Comparison of ENCODE assay signal across 9 mouse cellular contexts in the genomic region with DNA sequence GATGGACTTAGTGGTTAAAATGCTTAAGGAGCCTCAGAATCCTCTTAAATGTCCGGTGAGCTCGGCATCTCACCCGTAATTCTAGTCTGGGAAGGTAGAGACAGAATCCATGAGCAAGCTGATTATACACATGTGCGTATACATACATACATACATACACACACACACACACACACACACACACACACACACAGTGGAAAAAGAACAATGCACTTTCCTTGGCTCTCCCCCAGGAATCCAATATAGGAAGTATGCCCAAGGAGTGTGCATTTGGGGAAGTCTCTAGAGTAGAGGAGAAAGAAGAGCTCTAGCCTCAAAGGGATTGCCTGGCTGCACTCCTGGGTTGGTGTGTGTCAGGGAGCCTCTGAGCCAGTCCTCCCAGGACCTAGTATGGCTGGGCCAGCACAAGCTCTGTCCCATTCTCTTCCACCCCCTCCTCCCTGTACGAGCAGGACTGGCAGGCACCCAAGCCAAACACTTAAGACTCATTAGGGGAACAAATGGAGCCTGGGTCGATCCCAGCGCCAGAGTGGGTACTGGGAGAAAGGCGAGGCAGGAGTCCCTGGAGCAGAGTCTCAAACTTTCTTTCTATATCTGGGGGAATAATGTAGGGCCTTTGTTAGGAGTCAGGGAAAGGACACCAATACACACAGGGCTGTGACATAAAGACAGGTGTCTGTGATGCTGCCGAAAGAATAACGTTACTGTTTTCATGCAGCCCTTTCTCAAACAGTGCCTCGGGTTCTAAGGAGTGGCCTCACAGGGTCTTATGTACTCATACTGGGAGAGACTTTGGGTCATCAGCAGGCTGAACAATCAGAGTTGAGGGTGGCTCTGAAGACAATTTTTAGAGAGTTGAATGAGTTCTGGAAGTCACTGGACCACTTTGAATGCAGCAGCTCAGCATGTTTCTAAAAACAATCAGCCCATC. TPM values are rescaled to one million over a fixed set of nuclear protein-coding genes. Genes with fewer than 3 reads are reported as not detected.
DNase-seq lines count a peak whose midpoint lies in the region; ATAC-seq and TF ChIP-seq lines count a peak whose summit lies in the region.
"Had no signal": no experiment of that assay in that cellular context is flagged by ENCODE, and none has a peak within 500 bp of the region (broad histone marks: within the 10 kb centered on the region; RNA-seq: fewer than 3 reads in every experiment).

No protein-coding gene starts in this region.

- H3K27ac ChIP-seq in hindbrain, embryonic 15.5 days (replicated peaks), result no peak overlapping the region
- H3K27ac ChIP-seq in hindbrain, embryonic 12.5 days, result no peak overlapping the region
- H3K27ac ChIP-seq in embryonic facial prominence, embryonic 14.5 days (replicated peaks; ENCODE audit: low read depth, low read length), result no peak overlapping the region
- no peak overlapping the region for H3K27ac ChIP-seq in hindbrain, postnatal 0 days
- H3K27ac ChIP-seq in midbrain, embryonic 15.5 days, result no peak overlapping the region
- no peak overlapping the region for H3K27ac ChIP-seq in layer of hippocampus, adult 2 months

- no peak overlapping the region for H3K4me2 ChIP-seq in hindbrain, embryonic 15.5 days
- H3K4me2 ChIP-seq in hindbrain, embryonic 12.5 days (replicated peaks), result no peak overlapping the region
- H3K4me2 ChIP-seq in embryonic facial prominence, embryonic 14.5 days (ENCODE audit: low read depth, low read length), result no peak overlapping the region
- H3K4me2 ChIP-seq in hindbrain, postnatal 0 days (ENCODE audit: low read depth, low read length), result no peak overlapping the region
- H3K4me2 ChIP-seq in midbrain, embryonic 15.5 days, result no peak overlapping the region

- DNase-seq in embryonic facial prominence, embryonic 14.5 days (ENCODE audit: low spot score), result peak; percentile 57
- DNase-seq in hindbrain, postnatal 0 days (ENCODE audit: low spot score), result peak; percentile 54
- no peak for DNase-seq in frontal cortex, adult 2 months (ENCODE audit: extremely low spot score in 1 of 2, low spot score in 1 of 2)
- no peak for DNase-seq in layer of hippocampus, adult 2 months (ENCODE audit: low spot score in 2 of 2)

- H3K9me3 ChIP-seq in hindbrain, embryonic 15.5 days, result no peaks in the 10 kb centered on the region
- H3K9me3 ChIP-seq in hindbrain, embryonic 12.5 days (replicated peaks), result no peaks in the 10 kb centered on the region
- H3K9me3 ChIP-seq in embryonic facial prominence, embryonic 14.5 days (ENCODE audit: control insufficient read depth, low read length), result no peaks in the 10 kb centered on the region
- no peaks in the 10 kb centered on the region for H3K9me3 ChIP-seq in hindbrain, postnatal 0 days (ENCODE audit: low read length)
- no peaks in the 10 kb centered on the region for H3K9me3 ChIP-seq in midbrain, embryonic 15.5 days

- peak; percentile 86; the same call in 1 of the 2 replicates for ATAC-seq in hindbrain, embryonic 15.5 days (ENCODE audit: low FRiP score, low read depth)
- no peak; the same call in 1 of the 2 replicates for ATAC-seq in hindbrain, embryonic 12.5 days (ENCODE audit: low FRiP score)
- ATAC-seq in embryonic facial prominence, embryonic 14.5 days (ENCODE audit: low read depth), result peak; percentile 80
- peak; percentile 72; the same call in 1 of the 2 replicates for ATAC-seq in hindbrain, postnatal 0 days
- peak; percentile 71 for ATAC-seq in midbrain, embryonic 15.5 days (replicated peaks)
- no peak for ATAC-seq in megakaryocyte-erythroid progenitor cell, adult 5-6 weeks (replicated peaks; ENCODE audit: low FRiP score, low TSS enrichment, poor library complexity, severe bottlenecking)

- H3K27me3 ChIP-seq in hindbrain, embryonic 15.5 days, result no peaks in the 10 kb centered on the region
- no peaks in the 10 kb centered on the region for H3K27me3 ChIP-seq in hindbrain, embryonic 12.5 days
- no peaks in the 10 kb centered on the region for H3K27me3 ChIP-seq in embryonic facial prominence, embryonic 14.5 days (replicated peaks; ENCODE audit: control insufficient read depth, insufficient read depth, low read length)
- H3K27me3 ChIP-seq in hindbrain, postnatal 0 days (ENCODE audit: insufficient read depth, low read length), result no peaks in the 10 kb centered on the region
- H3K27me3 ChIP-seq in midbrain, embryonic 15.5 days (replicated peaks), result no peaks in the 10 kb centered on the region

- no peak for TF ChIP-seq CTCF in hindbrain, postnatal 0 days (IDR thresholded peaks at IDR 0.05; ENCODE audit: low read depth)
- TF ChIP-seq CTCF in layer of hippocampus, adult 2 months (conservative IDR thresholded peaks at IDR 0.05), result no peak

- H3K36me3 ChIP-seq in hindbrain, embryonic 15.5 days, result 0 out of 2 replicates have a peak, but pooled peaks cover 4% of the 10 kb centered on the region
- H3K36me3 ChIP-seq in hindbrain, embryonic 12.5 days, result no peaks in the 10 kb centered on the region
- no peaks in the 10 kb centered on the region for H3K36me3 ChIP-seq in embryonic facial prominence, embryonic 14.5 days (ENCODE audit: control insufficient read depth, insufficient read depth, low read length)
- no peaks in the 10 kb centered on the region for H3K36me3 ChIP-seq in hindbrain, postnatal 0 days (ENCODE audit: insufficient read depth, low read length)
- no peaks in the 10 kb centered on the region for H3K36me3 ChIP-seq in midbrain, embryonic 15.5 days (replicated peaks)

- H3K4me3 ChIP-seq in hindbrain, embryonic 15.5 days, result no peak overlapping the region
- no peak overlapping the region for H3K4me3 ChIP-seq in hindbrain, embryonic 12.5 days
- no peak overlapping the region for H3K4me3 ChIP-seq in embryonic facial prominence, embryonic 14.5 days (ENCODE audit: low read depth, low read length)
- no peak overlapping the region for H3K4me3 ChIP-seq in hindbrain, postnatal 0 days (ENCODE audit: low read length)
- H3K4me3 ChIP-seq in midbrain, embryonic 15.5 days, result no peak overlapping the region
- H3K4me3 ChIP-seq in layer of hippocampus, adult 2 months, result no peak overlapping the region
- H3K4me3 ChIP-seq: erythroblast, embryonic 14.5 days had no signal

- no peak overlapping the region for H3K9ac ChIP-seq in hindbrain, embryonic 15.5 days
- H3K9ac ChIP-seq in hindbrain, embryonic 12.5 days, result no peak overlapping the region
- H3K9ac ChIP-seq in embryonic facial prominence, embryonic 14.5 days (ENCODE audit: low read depth, low read length), result no peak overlapping the region
- H3K9ac ChIP-seq in hindbrain, postnatal 0 days (replicated peaks; ENCODE audit: low read length), result no peak overlapping the region
- H3K9ac ChIP-seq in midbrain, embryonic 15.5 days, result no peak overlapping the region

- H3K4me1 ChIP-seq in hindbrain, embryonic 15.5 days (replicated peaks), result no peaks in the 10 kb centered on the region; the same call in 1 of the 2 replicates
- H3K4me1 ChIP-seq in hindbrain, embryonic 12.5 days, result no peaks in the 10 kb centered on the region
- peaks cover 4% of the 10 kb centered on the region; the same call in 1 of the 2 replicates for H3K4me1 ChIP-seq in embryonic facial prominence, embryonic 14.5 days (ENCODE audit: control insufficient read depth, insufficient read depth, low read length)
- H3K4me1 ChIP-seq in hindbrain, postnatal 0 days (ENCODE audit: insufficient read depth, low read length), result 0 out of 2 replicates have a peak, but pooled peaks cover 4% of the 10 kb centered on the region
- H3K4me1 ChIP-seq in midbrain, embryonic 15.5 days, result no peaks in the 10 kb centered on the region

- 59% methylated on average over 11 of the region's 11 CpGs for WGBS in hindbrain, embryonic 15.5 days
- WGBS in hindbrain, embryonic 12.5 days, result 65% methylated on average over 11 of the region's 11 CpGs
- 51% methylated on average over 11 of the region's 11 CpGs for WGBS in embryonic facial prominence, embryonic 14.5 days
- WGBS in hindbrain, postnatal 0 days, result 53% methylated on average over 11 of the region's 11 CpGs
- WGBS in midbrain, embryonic 15.5 days, result 41% methylated on average over 11 of the region's 11 CpGs

RNA-seq across cellular contexts. Expression of gene Tnks1bp1, which starts 41.2 kb away (rescaled TPM):
- polyA plus RNA-seq in hindbrain, embryonic 15.5 days (2015; fragmentation: Nextera tagmentation; extraction: Ambion mirVana), result 24.4 and 24.8 TPM in 2 replicates
- polyA plus RNA-seq in hindbrain, embryonic 12.5 days (2016; fragmentation: Nextera tagmentation; extraction: Ambion mirVana), result 42.2 and 46.7 TPM in 2 replicates
- 14.7 and 16.6 TPM in 2 replicates for polyA plus RNA-seq in embryonic facial prominence, embryonic 14.5 days (2014; fragmentation: Nextera tagmentation; extraction: Ambion mirVana)
- total RNA-seq in hindbrain, postnatal 0 days (2014; rRNA removed), result 70.0 and 113 TPM in 2 replicates
- 17.4 and 19.3 TPM in 2 replicates for polyA plus RNA-seq in hindbrain, postnatal 0 days (2015; fragmentation: Nextera tagmentation; extraction: Ambion mirVana)
- 24.3 and 25.3 TPM in 2 replicates for polyA plus RNA-seq in midbrain, embryonic 15.5 days (2015; fragmentation: Nextera tagmentation; extraction: Ambion mirVana)
- 0.20 and 1.2 TPM in 2 replicates for total RNA-seq in megakaryocyte-erythroid progenitor cell, adult 5-6 weeks (2014; fragmentation: Nextera tagmentation)
- 0.69 and 1.0 TPM in 2 replicates for total RNA-seq in megakaryocyte-erythroid progenitor cell, adult 5-6 weeks (2017)
- polyA plus RNA-seq in frontal cortex, adult 2 months (2012; rRNA removed), result 46.5 and 48.1 TPM in 2 replicates
- total RNA-seq in layer of hippocampus, adult 2 months (2021), result 100 to 1,000 TPM; 166 to 182 TPM

RNA-seq across cellular contexts. Expression of gene Aplnr, which starts 47.0 kb away (rescaled TPM):
- 30.5 and 31.6 TPM in 2 replicates for polyA plus RNA-seq in hindbrain, embryonic 15.5 days (2015; fragmentation: Nextera tagmentation; extraction: Ambion mirVana)
- polyA plus RNA-seq in hindbrain, embryonic 12.5 days (2016; fragmentation: Nextera tagmentation; extraction: Ambion mirVana), result 41.5 and 48.4 TPM in 2 replicates
- 62.0 and 63.2 TPM in 2 replicates for polyA plus RNA-seq in embryonic facial prominence, embryonic 14.5 days (2014; fragmentation: Nextera tagmentation; extraction: Ambion mirVana)
- 22.2 and 24.2 TPM in 2 replicates for total RNA-seq in hindbrain, postnatal 0 days (2014; rRNA removed)
- 21.0 and 22.1 TPM in 2 replicates for polyA plus RNA-seq in hindbrain, postnatal 0 days (2015; fragmentation: Nextera tagmentation; extraction: Ambion mirVana)
- polyA plus RNA-seq in midbrain, embryonic 15.5 days (2015; fragmentation: Nextera tagmentation; extraction: Ambion mirVana), result 30.6 TPM in 2 replicates
- not detected in 2 replicates for total RNA-seq in megakaryocyte-erythroid progenitor cell, adult 5-6 weeks (2014; fragmentation: Nextera tagmentation)
- not detected in 2 replicates for total RNA-seq in megakaryocyte-erythroid progenitor cell, adult 5-6 weeks (2017)
- polyA plus RNA-seq in frontal cortex, adult 2 months (2012; rRNA removed), result 1.2 TPM in 2 replicates
- total RNA-seq in layer of hippocampus, adult 2 months (2021), result 1 to 10 TPM in 1 of 2 experiments, under 1 TPM in 1; 0.42 to 1.0 TPM
- polyA plus RNA-seq: erythroblast, embryonic 14.5 days had no signal

RNA-seq across cellular contexts. Expression of gene P2rx3, which starts 51.7 kb away (rescaled TPM):
- polyA plus RNA-seq in hindbrain, embryonic 15.5 days (2015; fragmentation: Nextera tagmentation; extraction: Ambion mirVana), result 7.3 and 14.2 TPM in 2 replicates
- polyA plus RNA-seq in hindbrain, embryonic 12.5 days (2016; fragmentation: Nextera tagmentation; extraction: Ambion mirVana), result 18.1 and 23.7 TPM in 2 replicates
- polyA plus RNA-seq in embryonic facial prominence, embryonic 14.5 days (2014; fragmentation: Nextera tagmentation; extraction: Ambion mirVana), result 6.7 and 7.0 TPM in 2 replicates
- 1.1 and 1.7 TPM in 2 replicates for total RNA-seq in hindbrain, postnatal 0 days (2014; rRNA removed)
- 2.6 and 3.3 TPM in 2 replicates for polyA plus RNA-seq in hindbrain, postnatal 0 days (2015; fragmentation: Nextera tagmentation; extraction: Ambion mirVana)
- polyA plus RNA-seq in midbrain, embryonic 15.5 days (2015; fragmentation: Nextera tagmentation; extraction: Ambion mirVana), result 2.2 and 2.9 TPM in 2 replicates
- 1.1 and 2.0 TPM in 2 replicates for total RNA-seq in megakaryocyte-erythroid progenitor cell, adult 5-6 weeks (2014; fragmentation: Nextera tagmentation)
- not detected in 2 replicates for total RNA-seq in megakaryocyte-erythroid progenitor cell, adult 5-6 weeks (2017)
- polyA plus RNA-seq in frontal cortex, adult 2 months (2012; rRNA removed), result 1.8 and 2.1 TPM in 2 replicates
- 1 to 10 TPM; 2.3 to 2.4 TPM for total RNA-seq in layer of hippocampus, adult 2 months (2021)
- polyA plus RNA-seq: erythroblast, embryonic 14.5 days had no signal

RNA-seq across cellular contexts. Expression of gene Ssrp1, which starts 51.9 kb away (rescaled TPM):
- 166 and 171 TPM in 2 replicates for polyA plus RNA-seq in hindbrain, embryonic 15.5 days (2015; fragmentation: Nextera tagmentation; extraction: Ambion mirVana)
- polyA plus RNA-seq in hindbrain, embryonic 12.5 days (2016; fragmentation: Nextera tagmentation; extraction: Ambion mirVana), result 239 and 240 TPM in 2 replicates
- 217 and 272 TPM in 2 replicates for polyA plus RNA-seq in embryonic facial prominence, embryonic 14.5 days (2014; fragmentation: Nextera tagmentation; extraction: Ambion mirVana)
- total RNA-seq in hindbrain, postnatal 0 days (2014; rRNA removed), result 178 and 196 TPM in 2 replicates
- polyA plus RNA-seq in hindbrain, postnatal 0 days (2015; fragmentation: Nextera tagmentation; extraction: Ambion mirVana), result 141 and 142 TPM in 2 replicates
- 180 and 191 TPM in 2 replicates for polyA plus RNA-seq in midbrain, embryonic 15.5 days (2015; fragmentation: Nextera tagmentation; extraction: Ambion mirVana)
- 245 and 274 TPM in 2 replicates for total RNA-seq in megakaryocyte-erythroid progenitor cell, adult 5-6 weeks (2014; fragmentation: Nextera tagmentation)
- total RNA-seq in megakaryocyte-erythroid progenitor cell, adult 5-6 weeks (2017), result 432 and 481 TPM in 2 replicates
- polyA plus RNA-seq in frontal cortex, adult 2 months (2012; rRNA removed), result 105 and 124 TPM in 2 replicates
- 100 to 1,000 TPM; 125 to 132 TPM for total RNA-seq in layer of hippocampus, adult 2 months (2021)

Comparison
In these comparisons a context has a peak if more than half of its experiments do, and no peak if none do; other contexts are left out.
1. ATAC-seq: peak in hindbrain, embryonic 15.5 days (single experiment), embryonic facial prominence, embryonic 14.5 days (single experiment), hindbrain, postnatal 0 days (single experiment) and midbrain, embryonic 15.5 days (single experiment); none in hindbrain, embryonic 12.5 days (single experiment) and megakaryocyte-erythroid progenitor cell, adult 5-6 weeks (single experiment).
2. DNase-seq: peak in embryonic facial prominence, embryonic 14.5 days (single experiment) and hindbrain, postnatal 0 days (single experiment); none in frontal cortex, adult 2 months (0 of 2) and layer of hippocampus, adult 2 months (0 of 2).
3. RNA of gene Aplnr, which starts 47.0 kb away (polyA plus RNA-seq): 62.0 to 63.2 TPM in embryonic facial prominence, embryonic 14.5 days, 41.5 to 48.4 TPM in hindbrain, embryonic 12.5 days, 30.5 to 31.6 TPM in hindbrain, embryonic 15.5 days, 30.6 TPM in midbrain, embryonic 15.5 days and 21.0 to 22.1 TPM in hindbrain, postnatal 0 days; 1.2 TPM in frontal cortex, adult 2 months; every median in the first group is over 10 times any median in the second.